Mouse (Mus musculus) myocyte (in vitro differentiated cells): ENCODE measurements around the gene Morf4l1. TPM values are rescaled to one million over a fixed set of nuclear protein-coding genes. Genes with fewer than 3 reads are reported as not detected.

ENCODE experiments used
- H3K27me3 ChIP-seq: one replicate; pipeline ENCODE4 v1.6.1; 2011; ENCODE audit not compliant: control insufficient read depth, insufficient read depth, insufficient read length
- H3K36me3 ChIP-seq: one replicate; pipeline ENCODE4 v1.6.1; 2011; ENCODE audit not compliant: control insufficient read depth, insufficient read depth
- H3K4me2 ChIP-seq: one replicate; pipeline ENCODE4 v1.6.1; 2011; ENCODE audit warnings: low read depth, control low read depth
- H3K4me3 ChIP-seq: one replicate; pipeline ENCODE4 v1.5.1; 2011; ENCODE audit warnings: mild to moderate bottlenecking, control low read depth, moderate library complexity
- H3K79me2 ChIP-seq: one replicate; pipeline ENCODE4 v1.6.1; 2011; ENCODE audit not compliant: control insufficient read depth, insufficient read depth
- H3ac ChIP-seq: one replicate; pipeline ENCODE4 v1.6.1; 2011; ENCODE audit not compliant: control insufficient read depth, insufficient read length
- CEBPB ChIP-seq: IDR thresholded peaks from 2 replicates; pipeline ENCODE4 v1.6.1; 2011; ENCODE audit warnings: mild to moderate bottlenecking, moderate library complexity; ENCODE audit not compliant: poor library complexity, insufficient read depth, severe bottlenecking
- E2F4 ChIP-seq: IDR thresholded peaks from one replicate; pipeline ENCODE4 v1.6.1; 2011; ENCODE audit warnings: mild to moderate bottlenecking, control low read depth, moderate library complexity; ENCODE audit not compliant: insufficient read depth
- MAX ChIP-seq: IDR thresholded peaks from one replicate; pipeline ENCODE4 v1.6.1; 2011; ENCODE audit warnings: low read depth, mild to moderate bottlenecking, control low read depth
- MYOD1 ChIP-seq, 3 experiments: IDR thresholded peaks; one replicate each; pipeline ENCODE4 v1.6.1; 2011; ENCODE audit warnings: control low read depth in 2 of 3, low read depth in 2 of 3, mild to moderate bottlenecking in 2 of 3, moderate library complexity in 1 of 3; ENCODE audit not compliant: insufficient read length in 2 of 3, control insufficient read depth in 1 of 3
- MYOG ChIP-seq, 3 experiments: IDR thresholded peaks; one replicate each; pipeline ENCODE4 v1.6.1; 2011; ENCODE audit warnings: control low read depth in 2 of 3, low read depth in 2 of 3, mild to moderate bottlenecking in 2 of 3; ENCODE audit not compliant: insufficient read length in 2 of 3, control insufficient read depth in 1 of 3, insufficient read depth in 1 of 3
- POLR2A ChIP-seq: IDR thresholded peaks from one replicate; pipeline ENCODE4 v1.6.1; 2011; ENCODE audit warnings: low read depth, mild to moderate bottlenecking, control low read depth, moderate library complexity; ENCODE audit not compliant: insufficient read length
- POLR2AphosphoS2 ChIP-seq: IDR thresholded peaks from one replicate; pipeline ENCODE4 v1.6.1; 2011; ENCODE audit warnings: low read depth, control low read depth; ENCODE audit not compliant: insufficient read length
- REST ChIP-seq: IDR thresholded peaks from one replicate; pipeline ENCODE4 v1.6.1; 2011; ENCODE audit warnings: mild to moderate bottlenecking, control low read depth, moderate library complexity; ENCODE audit not compliant: insufficient read depth, insufficient read length
- SRF ChIP-seq: IDR thresholded peaks from one replicate; pipeline ENCODE4 v1.6.1; 2011; ENCODE audit warnings: low read depth; ENCODE audit not compliant: control insufficient read depth, insufficient read length
- TCF12 ChIP-seq: IDR thresholded peaks from one replicate; pipeline ENCODE4 v1.6.1; 2011; ENCODE audit warnings: mild to moderate bottlenecking, control low read depth; ENCODE audit not compliant: poor library complexity, insufficient read depth, severe bottlenecking
- TCF3 ChIP-seq: IDR thresholded peaks from one replicate; pipeline ENCODE4 v1.6.1; 2011; ENCODE audit warnings: low read depth, control low read depth; ENCODE audit not compliant: insufficient read length
- USF1 ChIP-seq: IDR thresholded peaks from one replicate; pipeline ENCODE4 v1.6.1; 2011; ENCODE audit warnings: low read depth, mild to moderate bottlenecking, control low read depth, moderate library complexity
- polyA plus RNA-seq: library from polyadenylated mRNA; unstranded; fragments of >200 nt; fragmentation: generic; extraction: Trizol; gene quantifications from one replicate; pipeline ENCODE4 v1.2.1, GENCODE M21; 2012; ENCODE audit warnings: missing spikeins

Morf4l1 gene
- polyA plus RNA-seq, 1 experiment = 204 TPM

- Histone ChIP-seq H3K4me2 (no peak overlapping the region), H3K36me3 (no peaks in the 10 kb centered on the region), H3K27me3 (no peaks in the 10 kb centered on the region), H3K4me3 (no peak overlapping the region), H3K79me2 (no peaks in the 10 kb centered on the region), H3ac (no peak overlapping the region)
- TF ChIP-seq USF1 = no peak
- TF ChIP-seq E2F4 = no peak
- TF ChIP-seq MYOG (IDR thresholded peaks at IDR 0.05; ENCODE audit: control insufficient read depth in 1 of 3, insufficient read depth in 1 of 3, insufficient read length in 2 of 3, low read depth in 2 of 3) = no peak
- no peak for TF ChIP-seq CEBPB
- no peak for TF ChIP-seq POLR2A
- no peak for TF ChIP-seq POLR2AphosphoS2
- no peak for TF ChIP-seq MYOD1 (IDR thresholded peaks at IDR 0.05; ENCODE audit: control insufficient read depth in 1 of 3, insufficient read length in 2 of 3, low read depth in 2 of 3)
- no peak for TF ChIP-seq REST
- no peak for TF ChIP-seq SRF
- no peak for TF ChIP-seq MAX
- no peak for TF ChIP-seq TCF3
- no peak for TF ChIP-seq TCF12
These were observed 19.2 kb upstream of the Morf4l1 start for GRCm38 (mm10) chr9:90133562-90134355.

- TF ChIP-seq MYOG (IDR thresholded peaks at IDR 0.05; ENCODE audit: control insufficient read depth in 1 of 3, insufficient read depth in 1 of 3, insufficient read length in 2 of 3, low read depth in 2 of 3) (no peak), MAX (no peak), CEBPB (no peak), REST (no peak), SRF (no peak), E2F4 (no peak), TCF3 (no peak)
- no peak overlapping the region for H3K4me3 ChIP-seq
- H3K4me2 ChIP-seq = no peak overlapping the region
- H3K27me3 ChIP-seq = no peaks in the 10 kb centered on the region
- H3ac ChIP-seq = no peak overlapping the region
- no peaks in the 10 kb centered on the region for H3K36me3 ChIP-seq
- no peaks in the 10 kb centered on the region for H3K79me2 ChIP-seq
These were observed 14.1 kb upstream of the Morf4l1 start for GRCm38 (mm10) chr9:90128636-90129201.

DNA sequence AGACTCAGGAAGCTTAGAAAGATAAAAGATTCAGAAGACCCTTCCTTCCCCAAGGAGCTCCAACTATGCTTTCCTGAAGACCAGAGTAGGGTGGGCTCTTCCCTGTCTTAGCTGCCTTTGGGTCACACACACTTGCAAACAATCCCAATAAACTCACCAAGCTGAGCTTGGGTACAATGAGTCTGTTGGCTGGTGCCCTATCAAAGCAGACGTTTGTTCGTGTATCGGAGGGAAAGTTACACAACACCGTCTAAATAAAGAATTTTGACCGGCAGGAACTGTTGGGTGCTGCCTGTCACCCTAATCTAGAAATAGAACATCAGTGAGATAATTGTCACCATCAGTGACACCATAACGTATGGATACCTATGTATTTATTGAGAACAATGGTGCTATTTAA, 12.6 kb upstream of the Morf4l1 start:
- TF ChIP-seq MYOD1 (IDR thresholded peaks at IDR 0.05; ENCODE audit: control insufficient read depth in 1 of 3, insufficient read length in 2 of 3, low read depth in 2 of 3) (no peak), POLR2AphosphoS2 (no peak), E2F4 (no peak), CEBPB (no peak), REST (no peak), MYOG (IDR thresholded peaks at IDR 0.05; ENCODE audit: control insufficient read depth in 1 of 3, insufficient read depth in 1 of 3, insufficient read length in 2 of 3, low read depth in 2 of 3) (no peak), POLR2A (no peak), TCF12 (no peak), USF1 (no peak), MAX (no peak), SRF (no peak), TCF3 (no peak)
- Histone ChIP-seq H3K4me3 (no peak overlapping the region), H3K4me2 (no peak overlapping the region)

GRCm38 (mm10) chr9:90126260-90127010, 11.9 kb upstream of the Morf4l1 start:
- Histone ChIP-seq H3K36me3 (no peaks in the 10 kb centered on the region), H3K27me3 (no peaks in the 10 kb centered on the region), H3K4me2 (no peak overlapping the region), H3K4me3 (no peak overlapping the region), H3ac (no peak overlapping the region), H3K79me2 (no peaks in the 10 kb centered on the region)
- no peak for TF ChIP-seq TCF12
- TF ChIP-seq MAX = no peak
- no peak for TF ChIP-seq MYOD1 (IDR thresholded peaks at IDR 0.05; ENCODE audit: control insufficient read depth in 1 of 3, insufficient read length in 2 of 3, low read depth in 2 of 3)
- TF ChIP-seq USF1 = no peak
- no peak for TF ChIP-seq MYOG (IDR thresholded peaks at IDR 0.05; ENCODE audit: control insufficient read depth in 1 of 3, insufficient read depth in 1 of 3, insufficient read length in 2 of 3, low read depth in 2 of 3)
- TF ChIP-seq POLR2AphosphoS2 = no peak
- no peak for TF ChIP-seq TCF3

More for the DNA sequence above, 12.6 kb upstream of the Morf4l1 start:
- Histone ChIP-seq H3ac (no peak overlapping the region), H3K79me2 (no peaks in the 10 kb centered on the region), H3K27me3 (no peaks in the 10 kb centered on the region), H3K36me3 (no peaks in the 10 kb centered on the region)
